In the genomic region with DNA sequence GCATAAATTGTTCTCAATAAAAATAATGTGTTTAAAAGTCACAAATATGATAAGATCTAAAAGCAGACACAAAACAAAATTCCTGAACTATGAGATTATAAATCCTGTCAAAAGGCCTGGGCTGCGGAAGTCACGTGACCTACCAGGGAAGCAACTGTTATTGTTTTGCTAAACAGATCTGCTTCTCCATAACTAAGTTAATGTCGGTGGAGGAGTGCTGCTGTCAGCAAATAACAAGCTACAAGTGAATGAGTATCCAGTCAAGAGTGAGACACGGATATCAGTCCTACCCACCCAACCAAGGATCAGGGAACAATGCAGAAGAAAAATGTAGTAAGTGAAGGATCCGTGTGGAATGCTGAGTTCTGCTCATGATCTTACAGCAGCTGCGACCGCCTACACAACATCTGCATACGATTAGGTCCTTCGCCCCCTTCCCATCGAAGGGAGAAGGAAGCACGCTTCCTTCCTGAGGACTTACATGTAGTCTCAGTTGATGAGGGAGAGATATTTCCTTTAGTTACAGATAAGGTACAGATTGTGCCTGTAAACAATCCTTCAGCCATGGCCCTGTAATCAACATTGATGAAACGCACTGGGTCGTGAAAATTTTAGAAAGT, we compare ENCODE assay signal across 11 mouse cellular contexts. TPM values are rescaled to one million over a fixed set of nuclear protein-coding genes. Genes with fewer than 3 reads are reported as not detected.
DNase-seq lines count a peak whose midpoint lies in the region; ATAC-seq and TF ChIP-seq lines count a peak whose summit lies in the region.
"Had no signal": no experiment of that assay in that cellular context is flagged by ENCODE, and none has a peak within 500 bp of the region (broad histone marks: within the 10 kb centered on the region; RNA-seq: fewer than 3 reads in every experiment).

No protein-coding gene starts in this region.

- no peaks in the 10 kb centered on the region for H3K9me3 ChIP-seq in liver, postnatal 0 days (ENCODE audit: low read length)
- no peaks in the 10 kb centered on the region for H3K9me3 ChIP-seq in midbrain, embryonic 11.5 days (ENCODE audit: control insufficient read depth, low read length)
- H3K9me3 ChIP-seq: limb, embryonic 15.5 days; neural tube, embryonic 12.5 days had no signal

- WGBS in liver, postnatal 0 days (ENCODE audit: insufficient replicate concordance): 37% methylated on average over 13 of the region's 13 CpGs
- 72% methylated on average over 13 of the region's 13 CpGs for WGBS in midbrain, embryonic 11.5 days

- peak; percentile 30 for DNase-seq in adrenal gland, adult 8-10 months
- DNase-seq in adrenal gland, postnatal 25 days: no peak
- DNase-seq in NIH3T3 (ENCODE audit: low read depth): peak; percentile 24
- DNase-seq in heart, postnatal 10 days: peak; percentile 56 to 57
- DNase-seq in liver, postnatal 0 days: no peak
- DNase-seq in spleen, adult 18-20 months: no peak
- no peak for DNase-seq in midbrain, embryonic 11.5 days (ENCODE audit: low spot score, missing footprints)
- no peak for DNase-seq in T-cell, adult 2 months (ENCODE audit: low spot score)

- no peak overlapping the region for H3K27ac ChIP-seq in liver, postnatal 0 days (ENCODE audit: low read depth)
- no peak overlapping the region for H3K27ac ChIP-seq in midbrain, embryonic 11.5 days (ENCODE audit: low read depth, low read length)
- H3K27ac ChIP-seq: limb, embryonic 15.5 days; neural tube, embryonic 12.5 days had no signal

- no peak for TF ChIP-seq EP300 in liver, postnatal 0 days (IDR thresholded peaks at IDR 0.05; ENCODE audit: low read depth)

- H3K9ac ChIP-seq in liver, postnatal 0 days (replicated peaks): no peak overlapping the region
- no peak overlapping the region for H3K9ac ChIP-seq in midbrain, embryonic 11.5 days (ENCODE audit: low read length)
- H3K9ac ChIP-seq: limb, embryonic 15.5 days had no signal

- H3K36me3 ChIP-seq in liver, postnatal 0 days (replicated peaks; ENCODE audit: insufficient read depth, low read length): no peaks in the 10 kb centered on the region
- no peaks in the 10 kb centered on the region for H3K36me3 ChIP-seq in midbrain, embryonic 11.5 days (ENCODE audit: control insufficient read depth, insufficient read depth, low read length)
- H3K36me3 ChIP-seq: limb, embryonic 15.5 days; neural tube, embryonic 12.5 days had no signal

- no peak for TF ChIP-seq CTCF in liver, postnatal 0 days (IDR thresholded peaks at IDR 0.05; ENCODE audit: low read depth)

- 0 out of 2 replicates have a peak, but pooled peaks have one; percentile 8 for ATAC-seq in liver, postnatal 0 days
- ATAC-seq in midbrain, embryonic 11.5 days (ENCODE audit: low FRiP score): no peak

- intact Hi-C loops in heart, postnatal 10 days (cut with DNase I): loop anchor here (1.0 to 5.0 kb wide), 3 partner anchors 52 to 233 kb away; a partner anchor contains a TSS

- H3K4me1 ChIP-seq in liver, postnatal 0 days (ENCODE audit: insufficient read depth): peaks cover 4% of the 10 kb centered on the region
- no peaks in the 10 kb centered on the region for H3K4me1 ChIP-seq in midbrain, embryonic 11.5 days (ENCODE audit: control insufficient read depth, insufficient read depth, low read length)
- H3K4me1 ChIP-seq: neural tube, embryonic 12.5 days had no signal

- H3K4me2 ChIP-seq in liver, postnatal 0 days (ENCODE audit: low read depth, low read length): no peak overlapping the region
- no peak overlapping the region for H3K4me2 ChIP-seq in midbrain, embryonic 11.5 days

- no peaks in the 10 kb centered on the region for H3K27me3 ChIP-seq in liver, postnatal 0 days (ENCODE audit: insufficient read depth, low read length)
- no peaks in the 10 kb centered on the region for H3K27me3 ChIP-seq in midbrain, embryonic 11.5 days (ENCODE audit: control insufficient read depth, insufficient read depth, low read length)
- H3K27me3 ChIP-seq: limb, embryonic 15.5 days; neural tube, embryonic 12.5 days had no signal

- H3K4me3 ChIP-seq in liver, postnatal 0 days (ENCODE audit: low read depth, low read length): no peak overlapping the region
- H3K4me3 ChIP-seq in midbrain, embryonic 11.5 days (ENCODE audit: low read depth, low read length): no peak overlapping the region
- H3K4me3 ChIP-seq: erythroblast, embryonic 14.5 days; limb, embryonic 15.5 days; neural tube, embryonic 12.5 days had no signal

RNA-seq across cellular contexts. Expression of a gene that starts 28.5 kb away (rescaled TPM):
- total RNA-seq in adrenal gland, adult 8-10 months (2022): 100 to 1,000 TPM in 2 of 4 experiments, 10 to 100 TPM in 2; 80.9 to 113 (median 100) TPM
- 79.3 and 85.8 TPM in 2 replicates for total RNA-seq in adrenal gland, postnatal 25 days (2021)
- 10 to 100 TPM; 36.7 to 38.9 TPM for total RNA-seq in heart, postnatal 10 days (2021)
- 8.3 and 8.4 TPM in 2 replicates for polyA plus RNA-seq in liver, postnatal 0 days (2015; fragmentation: Nextera tagmentation; extraction: Ambion mirVana)
- 42.8 and 46.4 TPM in 2 replicates for polyA plus RNA-seq in midbrain, embryonic 11.5 days (2014; fragmentation: Nextera tagmentation; extraction: Ambion mirVana)

Comparison
In these comparisons a context has a peak if more than half of its experiments do, and no peak if none do; other contexts are left out.
1. DNase-seq: peak in adrenal gland, adult 8-10 months (single experiment), NIH3T3 (single experiment) and heart, postnatal 10 days (2 of 2); none in adrenal gland, postnatal 25 days (single experiment), liver, postnatal 0 days (single experiment), spleen, adult 18-20 months (0 of 2), midbrain, embryonic 11.5 days (single experiment) and T-cell, adult 2 months (single experiment).